Mouse (Mus musculus) brain, embryonic 14.5 days (tissue): ENCODE results near the gene Zfp800.

ENCODE experiments used
- CTCF ChIP-seq: fragments of 200-500 bp; IDR thresholded peaks from 2 replicates; pipeline ENCODE4 v1.5.1; 2012; ENCODE audit warnings: inconsistent platforms, mild to moderate bottlenecking, moderate library complexity, borderline replicate concordance; ENCODE audit not compliant: insufficient read depth, insufficient read length; ENCODE audit errors: extremely low read depth
- POLR2A ChIP-seq: fragments of 200-500 bp; IDR thresholded peaks from 2 replicates; pipeline ENCODE4 v1.6.1; 2012; ENCODE audit warnings: mild to moderate bottlenecking, inconsistent platforms, borderline replicate concordance; ENCODE audit not compliant: poor library complexity, insufficient read depth, insufficient read length, severe bottlenecking; ENCODE audit errors: extremely low read depth

DNA sequence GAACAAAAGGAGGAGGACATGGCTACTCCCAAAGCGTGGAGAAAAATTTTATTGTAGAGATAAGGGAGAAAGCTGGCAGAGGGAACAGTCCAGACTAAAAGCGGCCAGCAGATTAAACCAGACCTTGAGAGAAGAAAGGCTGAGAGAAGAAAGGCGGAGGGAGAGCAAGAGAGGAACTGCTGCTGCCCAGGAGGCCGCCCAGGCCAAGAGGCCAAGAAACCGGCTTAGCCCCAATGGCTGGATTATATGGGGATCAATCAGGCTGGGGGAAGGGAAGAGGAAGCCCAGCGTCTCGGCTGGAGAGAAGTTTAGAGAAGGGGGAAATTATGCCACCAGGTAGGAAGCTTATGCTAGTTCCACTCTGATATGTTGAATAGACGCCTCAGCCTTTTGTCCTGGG lies 101.5 kb downstream of the Zfp800 start:
- no peak for TF ChIP-seq CTCF
- no peak for TF ChIP-seq POLR2A
